Mouse (Mus musculus): ENCODE data around the gene Gigyf1. TPM values are rescaled to one million over a fixed set of nuclear protein-coding genes. Genes with fewer than 3 reads are reported as not detected.

Gene Gigyf1
- polyA plus RNA-seq, 1 experiment = 15.7 TPM

DNA sequence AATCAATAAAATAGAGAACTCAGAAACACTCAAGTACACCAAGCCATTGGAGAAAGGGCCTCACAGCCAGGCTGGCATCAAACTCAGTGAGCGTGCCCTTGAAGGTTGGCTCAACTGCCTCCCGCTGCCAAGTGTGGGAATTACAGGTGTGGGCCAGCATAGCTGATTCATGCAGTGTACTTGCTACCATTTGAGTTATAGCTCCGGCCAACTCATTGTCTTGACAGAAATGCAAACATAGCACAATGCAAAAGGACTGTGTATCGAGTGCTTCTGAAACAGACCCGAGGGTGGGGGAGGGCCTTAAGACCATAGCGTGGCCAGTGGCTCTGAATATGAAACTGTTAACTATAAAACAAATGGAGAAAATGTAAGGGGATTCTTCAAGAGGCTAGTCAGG is 14.3 kb upstream of the Gigyf1 start:
- Histone ChIP-seq H3K36me3 (ENCODE audit: control insufficient read depth, insufficient read depth, low read length) (no peaks in the 10 kb centered on the region), H3K27ac (ENCODE audit: insufficient read depth, low read depth, low read length) (no peak overlapping the region), H3K4me3 (ENCODE audit: low read depth, low read length) (no peak overlapping the region), H3K27me3 (ENCODE audit: control insufficient read depth, insufficient read depth, low read length) (no peaks in the 10 kb centered on the region), H3K4me1 (ENCODE audit: control insufficient read depth, insufficient read depth, insufficient read length, low read length) (peaks cover 3% of the 10 kb centered on the region; the same call in 1 of the 2 replicates)
- 65% methylated on average over 6 of the region's 6 CpGs for WGBS
- TF ChIP-seq CTCF (IDR thresholded peaks at IDR 0.05; ENCODE audit: extremely low read depth, insufficient read length, insufficient replicate concordance, low read depth, low read length) (peak; percentile 23; the same call in 1 of the 2 replicates), POLR2A (IDR thresholded peaks at IDR 0.05; ENCODE audit: low read depth, low read length) (no peak)

DNA sequence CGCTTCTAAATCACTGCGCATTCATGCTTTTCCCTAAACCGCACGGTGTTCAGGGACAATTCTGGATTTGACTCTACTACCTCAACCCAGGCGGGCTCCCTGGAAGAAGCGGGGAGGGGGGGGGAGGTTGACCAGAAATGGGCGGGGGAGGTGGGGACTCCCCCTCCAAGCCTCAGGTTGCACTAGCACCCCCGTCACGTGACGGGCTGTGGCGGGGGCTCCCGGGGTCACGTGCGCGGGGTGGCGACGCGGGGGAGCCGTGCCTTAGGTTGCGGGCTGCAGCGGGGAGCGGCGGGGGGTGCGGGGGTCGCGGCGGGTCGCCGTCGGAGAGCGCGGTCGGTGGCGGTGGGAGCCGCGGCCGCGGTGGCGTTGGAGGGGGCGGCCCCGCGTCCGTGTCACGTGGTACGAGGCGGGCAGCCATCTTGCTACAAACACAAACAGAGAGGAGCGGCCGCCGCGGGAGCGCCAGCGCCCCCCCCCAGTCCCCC is 8.3 kb upstream of the Gigyf1 start:
- Histone ChIP-seq H3K27ac (ENCODE audit: insufficient read depth, low read depth, low read length) (no peak overlapping the region), H3K4me1 (ENCODE audit: control insufficient read depth, insufficient read depth, insufficient read length, low read length) (peaks cover 7% of the 10 kb centered on the region; the same call in 1 of the 2 replicates), H3K36me3 (ENCODE audit: control insufficient read depth, insufficient read depth, low read length) (no peaks in the 10 kb centered on the region), H3K27me3 (ENCODE audit: control insufficient read depth, insufficient read depth, low read length) (no peaks in the 10 kb centered on the region), H3K4me3 (ENCODE audit: low read depth, low read length) (peak overlapping the region; percentile 97)
- no peak for TF ChIP-seq CTCF (IDR thresholded peaks at IDR 0.05; ENCODE audit: extremely low read depth, insufficient read length, insufficient replicate concordance, low read depth, low read length)
- no peak for TF ChIP-seq POLR2A (IDR thresholded peaks at IDR 0.05; ENCODE audit: low read depth, low read length)
- WGBS = 1% methylated on average over 49 of the region's 52 CpGs

DNA sequence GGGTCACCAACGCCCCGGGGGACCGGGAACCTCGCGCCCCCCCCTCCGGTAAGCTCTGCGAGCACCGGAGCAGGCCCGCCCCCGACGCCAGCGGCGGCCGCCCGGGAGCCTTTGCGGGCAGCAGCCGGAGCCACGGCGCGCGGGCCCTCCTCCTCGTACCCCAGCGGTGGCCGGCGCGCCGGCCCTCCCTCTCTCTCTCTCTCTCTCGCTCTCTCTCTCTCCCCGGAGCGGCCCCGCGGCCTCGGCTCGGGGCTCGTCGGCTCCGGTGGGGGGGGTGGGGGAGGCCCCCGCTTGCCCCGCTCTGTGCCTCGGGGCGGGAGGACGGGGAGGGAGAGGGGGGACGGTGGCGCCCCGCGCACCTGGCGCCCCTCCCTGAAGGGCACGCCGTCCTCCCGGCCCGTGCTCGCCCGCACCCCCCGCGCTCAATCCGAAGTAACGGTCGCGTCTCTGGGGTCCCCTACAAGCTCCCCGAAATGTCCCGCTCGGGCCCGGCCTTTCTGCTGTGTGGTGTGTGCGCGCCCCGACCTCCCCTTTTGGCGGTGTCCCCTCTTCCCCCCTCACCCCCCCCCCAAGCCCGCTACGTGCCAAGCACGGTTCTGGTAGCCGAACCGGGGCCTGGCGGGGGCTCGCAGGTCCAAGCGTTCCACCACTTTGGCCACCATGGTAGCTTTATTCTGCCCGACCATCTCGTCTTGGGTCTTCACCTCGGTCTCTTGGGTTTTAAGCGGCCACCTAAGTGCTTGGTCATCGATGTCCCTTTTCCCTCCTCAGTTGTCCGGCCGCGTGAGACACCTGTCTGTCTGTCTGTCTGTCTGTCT is 7.6 kb upstream of the Gigyf1 start:
- Histone ChIP-seq H3K27ac (ENCODE audit: insufficient read depth, low read depth, low read length) (no peak overlapping the region), H3K4me1 (ENCODE audit: control insufficient read depth, insufficient read depth, insufficient read length, low read length) (peaks cover 7% of the 10 kb centered on the region; the same call in 1 of the 2 replicates), H3K27me3 (ENCODE audit: control insufficient read depth, insufficient read depth, low read length) (no peaks in the 10 kb centered on the region), H3K4me3 (ENCODE audit: low read depth, low read length) (peak overlapping the region; percentile 97), H3K36me3 (ENCODE audit: control insufficient read depth, insufficient read depth, low read length) (no peaks in the 10 kb centered on the region)
- WGBS = 1% methylated on average over 71 of the region's 83 CpGs
- no peak for TF ChIP-seq POLR2A (IDR thresholded peaks at IDR 0.05; ENCODE audit: low read depth, low read length)

DNA sequence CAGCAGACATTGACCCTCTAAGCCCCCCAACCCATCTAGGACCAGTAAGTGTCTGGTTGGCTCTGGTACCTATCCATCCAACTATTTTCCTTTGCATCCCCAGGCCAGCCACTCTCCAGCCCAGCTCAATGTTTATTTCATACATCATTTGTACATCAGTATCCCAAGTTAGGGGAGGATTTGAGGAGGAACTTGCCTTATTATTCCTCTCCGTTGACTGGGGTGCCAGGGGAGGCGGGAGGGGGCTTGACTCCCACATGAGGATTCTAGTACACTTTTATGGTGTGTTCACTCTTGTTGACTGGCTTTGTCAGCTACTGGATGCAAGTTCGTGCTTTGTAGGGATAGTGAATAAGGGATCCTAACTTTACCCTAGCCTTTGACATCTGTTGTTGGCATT is 6.6 kb upstream of the Gigyf1 start:
- TF ChIP-seq POLR2A (IDR thresholded peaks at IDR 0.05; ENCODE audit: low read depth, low read length) (no peak), CTCF (IDR thresholded peaks at IDR 0.05; ENCODE audit: extremely low read depth, insufficient read length, insufficient replicate concordance, low read depth, low read length) (no peak)
- Histone ChIP-seq H3K4me1 (ENCODE audit: control insufficient read depth, insufficient read depth, insufficient read length, low read length) (peaks cover 7% of the 10 kb centered on the region; the same call in 1 of the 2 replicates), H3K27me3 (ENCODE audit: control insufficient read depth, insufficient read depth, low read length) (no peaks in the 10 kb centered on the region), H3K27ac (ENCODE audit: insufficient read depth, low read depth, low read length) (no peak overlapping the region), H3K36me3 (ENCODE audit: control insufficient read depth, insufficient read depth, low read length) (no peaks in the 10 kb centered on the region), H3K4me3 (ENCODE audit: low read depth, low read length) (no peak overlapping the region)
- WGBS = 76% methylated on average over 3 of the region's 3 CpGs

DNA sequence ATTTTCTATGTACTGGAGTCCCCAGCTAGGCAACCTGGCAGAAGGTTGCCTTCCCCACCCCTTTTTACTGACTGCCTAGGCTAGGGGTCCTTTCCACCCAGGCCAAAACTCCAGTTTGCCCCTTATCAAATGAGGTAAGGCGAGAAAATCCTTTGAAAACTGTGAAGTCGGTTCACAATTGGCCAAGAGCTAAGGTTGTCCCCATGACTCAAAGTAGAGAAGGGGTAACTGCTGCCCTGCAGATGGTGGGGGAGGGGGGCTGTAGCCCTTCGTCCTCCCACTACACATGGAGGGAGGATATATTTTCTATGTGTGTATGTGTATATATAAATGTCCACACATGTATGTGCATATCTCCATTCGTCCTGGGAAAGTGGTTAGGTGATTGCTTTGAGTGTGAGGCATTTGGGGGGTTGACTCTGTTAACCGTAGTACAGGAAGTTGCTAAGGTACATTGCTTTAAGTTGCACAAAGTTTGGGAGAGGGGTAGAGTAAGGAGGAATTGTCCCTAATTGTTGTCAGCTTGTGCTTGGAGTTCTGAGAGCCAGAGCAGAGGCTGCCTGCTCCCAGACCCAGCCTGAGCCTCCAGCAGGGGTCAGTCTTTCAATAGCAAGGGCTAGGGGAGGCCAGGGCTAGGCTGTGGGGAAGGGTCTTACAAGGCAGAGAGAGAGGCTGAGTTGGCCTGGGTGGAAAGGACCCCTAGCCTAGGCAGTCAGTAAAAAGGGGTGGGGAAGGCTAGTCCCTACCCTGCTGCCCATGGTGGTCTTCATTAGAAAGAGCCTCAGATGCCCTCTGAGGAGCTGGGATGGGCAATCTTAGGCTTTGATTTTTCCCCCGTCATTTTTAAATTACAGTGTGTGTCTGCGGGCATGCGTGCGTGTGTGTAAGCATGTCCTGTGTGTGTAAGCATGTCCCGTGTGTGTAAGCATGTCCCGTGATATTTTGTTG is 5.2 kb upstream of the Gigyf1 start:
- H3K27ac ChIP-seq (ENCODE audit: insufficient read depth, low read depth, low read length) = no peak overlapping the region
- no peaks in the 10 kb centered on the region; the same call in 1 of the 2 replicates for H3K36me3 ChIP-seq (ENCODE audit: control insufficient read depth, insufficient read depth, low read length)
- H3K27me3 ChIP-seq (ENCODE audit: control insufficient read depth, insufficient read depth, low read length) = no peaks in the 10 kb centered on the region
- TF ChIP-seq POLR2A (IDR thresholded peaks at IDR 0.05; ENCODE audit: low read depth, low read length) (no peak), CTCF (IDR thresholded peaks at IDR 0.05; ENCODE audit: extremely low read depth, insufficient read length, insufficient replicate concordance, low read depth, low read length) (peak; percentile 52; the same call in 1 of the 2 replicates)
- H3K4me3 ChIP-seq (ENCODE audit: low read depth, low read length) = no peak overlapping the region
- peaks cover 7% of the 10 kb centered on the region; the same call in 1 of the 2 replicates for H3K4me1 ChIP-seq (ENCODE audit: control insufficient read depth, insufficient read depth, insufficient read length, low read length)
- WGBS = 78% methylated on average over 11 of the region's 11 CpGs

DNA sequence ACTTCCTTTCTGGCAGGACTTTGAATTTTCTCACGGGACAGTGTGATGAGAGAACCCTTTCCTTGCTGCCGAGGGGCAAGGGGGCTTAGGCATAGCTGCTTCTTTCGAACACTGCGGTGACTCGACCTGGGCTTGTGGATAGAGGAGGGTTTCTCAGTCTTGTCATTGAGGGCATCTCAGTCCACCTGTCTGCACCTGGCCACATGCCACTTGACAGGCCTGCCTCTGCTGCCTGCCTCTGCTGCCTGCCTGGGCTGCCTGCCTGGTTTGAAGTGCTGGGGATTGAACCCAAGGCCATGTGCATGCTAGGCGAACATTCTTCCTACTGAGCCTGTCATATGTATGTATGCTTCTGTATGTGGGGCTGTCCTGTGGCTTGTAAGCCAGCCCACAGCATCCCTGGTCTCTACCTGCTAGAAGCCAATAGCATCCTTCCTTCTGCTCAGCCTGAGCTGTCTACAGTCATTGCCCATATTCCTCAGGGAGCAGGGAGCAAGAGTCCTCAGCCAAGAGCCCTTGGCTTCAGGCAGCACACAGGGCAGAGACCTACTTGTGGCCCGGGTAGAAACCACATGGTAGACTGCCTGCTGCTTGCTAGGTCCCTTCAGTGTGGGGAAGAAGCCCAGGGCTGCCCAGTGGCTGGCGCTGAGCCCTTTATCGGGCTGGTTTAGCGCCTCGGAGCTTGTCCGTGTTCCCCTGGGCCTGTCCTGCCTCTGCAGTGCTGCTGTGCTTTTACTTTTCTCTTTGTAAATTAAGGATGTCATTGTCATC is 4.2 kb upstream of the Gigyf1 start:
- no peak overlapping the region for H3K4me3 ChIP-seq (ENCODE audit: low read depth, low read length)
- TF ChIP-seq POLR2A (IDR thresholded peaks at IDR 0.05; ENCODE audit: low read depth, low read length) = no peak
- TF ChIP-seq CTCF (IDR thresholded peaks at IDR 0.05; ENCODE audit: extremely low read depth, insufficient read length, insufficient replicate concordance, low read depth, low read length) = no peak
- no peaks in the 10 kb centered on the region for H3K27me3 ChIP-seq (ENCODE audit: control insufficient read depth, insufficient read depth, low read length)
- no peak overlapping the region for H3K27ac ChIP-seq (ENCODE audit: insufficient read depth, low read depth, low read length)
- WGBS = 71% methylated on average over 12 of the region's 12 CpGs
- H3K4me1 ChIP-seq (ENCODE audit: control insufficient read depth, insufficient read depth, insufficient read length, low read length) = peaks cover 7% of the 10 kb centered on the region; the same call in 1 of the 2 replicates
- H3K36me3 ChIP-seq (ENCODE audit: control insufficient read depth, insufficient read depth, low read length) = peaks cover under 1% of the 10 kb centered on the region
